In genomic region chr9:60794841-60795351, GRCm38 (mm10) we compare ENCODE assay signal across 8 mouse cellular contexts. TPM values are rescaled to one million over a fixed set of nuclear protein-coding genes. Genes with fewer than 3 reads are reported as not detected.
DNase-seq lines count a peak whose midpoint lies in the region; ATAC-seq and TF ChIP-seq lines count a peak whose summit lies in the region.

No protein-coding gene starts in this region.

- TF ChIP-seq EP300 in liver, embryonic 14.5 days (IDR thresholded peaks at IDR 0.05; ENCODE audit: low read depth): no peak

- peak overlapping the region; percentile 67 for H3K27ac ChIP-seq in hindbrain, embryonic 16.5 days (ENCODE audit: low read depth, low read length)
- H3K27ac ChIP-seq in liver, embryonic 14.5 days: no peak overlapping the region

- WGBS in hindbrain, embryonic 16.5 days: 1% methylated on average over 30 of the region's 30 CpGs
- WGBS in liver, embryonic 14.5 days (ENCODE audit: insufficient replicate concordance): 2% methylated on average over 30 of the region's 30 CpGs

- H3K9me3 ChIP-seq in hindbrain, embryonic 16.5 days (ENCODE audit: control insufficient read depth, low read length): no peaks in the 10 kb centered on the region
- no peaks in the 10 kb centered on the region for H3K9me3 ChIP-seq in liver, embryonic 14.5 days (ENCODE audit: control insufficient read depth, low read length)

- peak overlapping the region; percentile 70 for H3K9ac ChIP-seq in hindbrain, embryonic 16.5 days (ENCODE audit: low read depth, low read length)
- H3K9ac ChIP-seq in liver, embryonic 14.5 days (replicated peaks): peak overlapping the region; percentile 15; the same call in 1 of the 2 replicates

- no peaks in the 10 kb centered on the region for H3K36me3 ChIP-seq in hindbrain, embryonic 16.5 days (ENCODE audit: control insufficient read depth, insufficient read depth, low read length)
- H3K36me3 ChIP-seq in liver, embryonic 14.5 days (replicated peaks; ENCODE audit: control insufficient read depth, insufficient read depth, low read depth): no peaks in the 10 kb centered on the region

- ATAC-seq in hindbrain, embryonic 16.5 days: peak; percentile 49; the same call in 1 of the 2 replicates
- 0 out of 2 replicates have a peak, but pooled peaks have one; percentile 14 for ATAC-seq in liver, embryonic 14.5 days (ENCODE audit: insufficient read depth)

- H3K4me2 ChIP-seq in hindbrain, embryonic 16.5 days (ENCODE audit: low read length): peak overlapping the region; percentile 99
- H3K4me2 ChIP-seq in liver, embryonic 14.5 days (ENCODE audit: low read depth): peak overlapping the region; percentile 57

- DNase-seq in cerebellum, adult 8-10 months: peak; percentile 11
- DNase-seq in cerebellum, adult 11 months: no peak
- peak; percentile 12 to 19 for DNase-seq in adrenal gland, postnatal 4 days (ENCODE audit: low spot score in 2 of 2)
- peak; percentile 58 for DNase-seq in gastrocnemius, postnatal 14 days
- no peak for DNase-seq in liver, embryonic 14.5 days (ENCODE audit: low read depth in 3 of 3, low spot score in 3 of 3)
- DNase-seq in neural tube, embryonic 10.5 days (ENCODE audit: extremely low spot score, low spot score): peak; percentile 75
- DNase-seq in thymus, postnatal 0 days (ENCODE audit: low spot score): peak; percentile 54

- no peaks in the 10 kb centered on the region for H3K27me3 ChIP-seq in hindbrain, embryonic 16.5 days (replicated peaks; ENCODE audit: control insufficient read depth, insufficient read depth, low read length)
- H3K27me3 ChIP-seq in liver, embryonic 14.5 days (ENCODE audit: control insufficient read depth, insufficient read depth, low read length): peaks cover 16% of the 10 kb centered on the region

- no peak for TF ChIP-seq CTCF in liver, embryonic 14.5 days (IDR thresholded peaks at IDR 0.05; ENCODE audit: low read depth)

- peak overlapping the region; percentile 84 for H3K4me3 ChIP-seq in hindbrain, embryonic 16.5 days (ENCODE audit: low read length)
- peak overlapping the region; percentile 51 to 63 for H3K4me3 ChIP-seq in liver, embryonic 14.5 days (ENCODE audit: insufficient read depth in 1 of 2, low read depth in 2 of 2, low read length in 2 of 2)

- H3K4me1 ChIP-seq in hindbrain, embryonic 16.5 days (ENCODE audit: control insufficient read depth, insufficient read depth, low read depth, low read length): peaks cover 7% of the 10 kb centered on the region
- H3K4me1 ChIP-seq in liver, embryonic 14.5 days (replicated peaks; ENCODE audit: control insufficient read depth in 2 of 2, insufficient read depth in 2 of 2, low read length in 1 of 2): no peaks in the 10 kb centered on the region; a peak in 1 of 4 replicates

- intact Hi-C loops in gastrocnemius, postnatal 14 days (cut with DNase I; ENCODE audit: low total_unique reads): no loop called here

RNA-seq across cellular contexts. Expression of gene Uaca, which starts 0.6 kb away (rescaled TPM):
- total RNA-seq in adrenal gland, postnatal 4 days (2021): 10 to 100 TPM; 56.7 to 68.1 TPM
- 10 to 100 TPM; 70.3 to 78.1 TPM for total RNA-seq in gastrocnemius, postnatal 14 days (2021)
- 15.8 and 22.2 TPM in 2 replicates for polyA plus RNA-seq in hindbrain, embryonic 16.5 days (2015; fragmentation: Nextera tagmentation; extraction: Ambion mirVana)
- polyA plus RNA-seq in liver, embryonic 14.5 days (2012; rRNA removed): 0.95 and 1.9 TPM in 2 replicates
- 0.62 and 2.1 TPM in 2 replicates for polyA plus RNA-seq in liver, embryonic 14.5 days (2014; fragmentation: Nextera tagmentation; extraction: Ambion mirVana)
- polyA plus RNA-seq in thymus, postnatal 0 days (2015; fragmentation: Nextera tagmentation; extraction: Ambion mirVana): 11.7 and 12.4 TPM in 2 replicates

Comparison
In these comparisons a context has a peak if more than half of its experiments do, and no peak if none do; other contexts are left out.
1. DNase-seq: peak in cerebellum, adult 8-10 months (single experiment), adrenal gland, postnatal 4 days (2 of 2), gastrocnemius, postnatal 14 days (single experiment), neural tube, embryonic 10.5 days (single experiment) and thymus, postnatal 0 days (single experiment); none in cerebellum, adult 11 months (single experiment) and liver, embryonic 14.5 days (0 of 3).